Mouse (Mus musculus): ENCODE results near the gene Gm21988. TPM values are rescaled to one million over a fixed set of nuclear protein-coding genes. Genes with fewer than 3 reads are reported as not detected.
A peak's percentile ranks its signal among the peaks of the same experiment; 100 is the strongest.

Gene Gm21988
- total and polyA plus RNA-seq, 2 experiments: 0.28 to 5.8 TPM

GRCm38 (mm10) chr11:70208778-70209388 lies 30.7 kb downstream of the Gm21988 start:
- H3K27me3 ChIP-seq (ENCODE audit: control insufficient read depth, insufficient read depth, low read length): no peaks in the 10 kb centered on the region
- DNase-seq (ENCODE audit: extremely low read depth, low read depth, low spot score): no peak
- 79% methylated on average over 5 of the region's 5 CpGs for WGBS
- no peak overlapping the region for H3K27ac ChIP-seq (replicated peaks; ENCODE audit: insufficient read depth, low read depth, low read length)
- peaks cover 15% of the 10 kb centered on the region for H3K4me1 ChIP-seq (ENCODE audit: control insufficient read depth, insufficient read depth, low read length)
- TF ChIP-seq POLR2A (IDR thresholded peaks at IDR 0.05; ENCODE audit: extremely low read depth, insufficient read depth, low read length) (no peak), CTCF (IDR thresholded peaks at IDR 0.05; ENCODE audit: low read depth, low read length) (no peak)
- H3K9ac ChIP-seq (ENCODE audit: low read depth, low read length): no peak overlapping the region
- H3K36me3 ChIP-seq (ENCODE audit: control insufficient read depth, insufficient read depth, low read length): no peaks in the 10 kb centered on the region
- H3K4me3 ChIP-seq (ENCODE audit: insufficient read depth, low read depth, low read length): no peak overlapping the region
- H3K79me2 ChIP-seq (ENCODE audit: control insufficient read depth, insufficient read depth, low read length): no peaks in the 10 kb centered on the region

- Histone ChIP-seq H3K36me3 (ENCODE audit: control insufficient read depth, insufficient read depth, low read length) (no peaks in the 10 kb centered on the region), H3K27ac (replicated peaks; ENCODE audit: insufficient read depth, low read depth, low read length) (no peak overlapping the region), H3K4me1 (ENCODE audit: control insufficient read depth, insufficient read depth, low read length) (peaks cover 3% of the 10 kb centered on the region; the same call in 1 of the 2 replicates), H3K4me3 (ENCODE audit: insufficient read depth, low read depth, low read length) (no peak overlapping the region), H3K79me2 (ENCODE audit: control insufficient read depth, insufficient read depth, low read length) (no peaks in the 10 kb centered on the region), H3K9ac (ENCODE audit: low read depth, low read length) (no peak overlapping the region), H3K27me3 (ENCODE audit: control insufficient read depth, insufficient read depth, low read length) (no peaks in the 10 kb centered on the region)
- WGBS: 80% methylated on average over 7 of the region's 7 CpGs
- no peak for TF ChIP-seq CTCF (IDR thresholded peaks at IDR 0.05; ENCODE audit: low read depth, low read length)
- no peak for TF ChIP-seq POLR2A (IDR thresholded peaks at IDR 0.05; ENCODE audit: extremely low read depth, insufficient read depth, low read length)
- DNase-seq (ENCODE audit: extremely low read depth, low read depth, low spot score): no peak
These were observed 32.3 kb downstream of the Gm21988 start for GRCm38 (mm10) chr11:70207283-70207682.

GRCm38 (mm10) chr11:70206801-70207200 lies 32.8 kb downstream of the Gm21988 start:
- WGBS: 80% methylated on average over 2 of the region's 2 CpGs
- Histone ChIP-seq H3K27ac (replicated peaks; ENCODE audit: insufficient read depth, low read depth, low read length) (no peak overlapping the region), H3K4me1 (ENCODE audit: control insufficient read depth, insufficient read depth, low read length) (no peaks in the 10 kb centered on the region), H3K4me3 (ENCODE audit: insufficient read depth, low read depth, low read length) (no peak overlapping the region), H3K36me3 (ENCODE audit: control insufficient read depth, insufficient read depth, low read length) (no peaks in the 10 kb centered on the region), H3K79me2 (ENCODE audit: control insufficient read depth, insufficient read depth, low read length) (no peaks in the 10 kb centered on the region), H3K27me3 (ENCODE audit: control insufficient read depth, insufficient read depth, low read length) (no peaks in the 10 kb centered on the region), H3K9ac (ENCODE audit: low read depth, low read length) (no peak overlapping the region)
- no peak for DNase-seq (ENCODE audit: extremely low read depth, low read depth, low spot score)
- TF ChIP-seq POLR2A (IDR thresholded peaks at IDR 0.05; ENCODE audit: extremely low read depth, insufficient read depth, low read length) (no peak), CTCF (IDR thresholded peaks at IDR 0.05; ENCODE audit: low read depth, low read length) (no peak)

- Histone ChIP-seq H3K4me1 (ENCODE audit: control insufficient read depth, insufficient read depth, low read length) (no peaks in the 10 kb centered on the region), H3K9ac (ENCODE audit: low read depth, low read length) (no peak overlapping the region), H3K36me3 (ENCODE audit: control insufficient read depth, insufficient read depth, low read length) (no peaks in the 10 kb centered on the region), H3K79me2 (ENCODE audit: control insufficient read depth, insufficient read depth, low read length) (no peaks in the 10 kb centered on the region), H3K27ac (replicated peaks; ENCODE audit: insufficient read depth, low read depth, low read length) (no peak overlapping the region), H3K4me3 (ENCODE audit: insufficient read depth, low read depth, low read length) (no peak overlapping the region), H3K27me3 (ENCODE audit: control insufficient read depth, insufficient read depth, low read length) (no peaks in the 10 kb centered on the region)
- WGBS: 45% methylated on average over 5 of the region's 5 CpGs
- peak; percentile 64 for DNase-seq (ENCODE audit: extremely low read depth, low read depth, low spot score)
- TF ChIP-seq CTCF (IDR thresholded peaks at IDR 0.05; ENCODE audit: low read depth, low read length): peak; percentile 94
- no peak for TF ChIP-seq POLR2A (IDR thresholded peaks at IDR 0.05; ENCODE audit: extremely low read depth, insufficient read depth, low read length)
These were observed 37.9 kb downstream of the Gm21988 start for GRCm38 (mm10) chr11:70201691-70202090.

GRCm38 (mm10) chr11:70200036-70200608 lies 39.5 kb downstream of the Gm21988 start:
- no peaks in the 10 kb centered on the region for H3K27me3 ChIP-seq (ENCODE audit: control insufficient read depth, insufficient read depth, low read length)
- no peaks in the 10 kb centered on the region for H3K36me3 ChIP-seq (ENCODE audit: control insufficient read depth, insufficient read depth, low read length)
- no peak overlapping the region for H3K4me3 ChIP-seq (ENCODE audit: insufficient read depth, low read depth, low read length)
- DNase-seq (ENCODE audit: extremely low read depth, low read depth, low spot score): no peak
- H3K9ac ChIP-seq (ENCODE audit: low read depth, low read length): no peak overlapping the region
- 87% methylated on average over 5 of the region's 5 CpGs for WGBS
- no peak overlapping the region for H3K27ac ChIP-seq (replicated peaks; ENCODE audit: insufficient read depth, low read depth, low read length)
- no peaks in the 10 kb centered on the region for H3K4me1 ChIP-seq (ENCODE audit: control insufficient read depth, insufficient read depth, low read length)
- TF ChIP-seq CTCF (IDR thresholded peaks at IDR 0.05; ENCODE audit: low read depth, low read length) (no peak), POLR2A (IDR thresholded peaks at IDR 0.05; ENCODE audit: extremely low read depth, insufficient read depth, low read length) (no peak)
- H3K79me2 ChIP-seq (ENCODE audit: control insufficient read depth, insufficient read depth, low read length): no peaks in the 10 kb centered on the region

- H3K27ac ChIP-seq (replicated peaks; ENCODE audit: insufficient read depth, low read depth, low read length): no peak overlapping the region
- H3K79me2 ChIP-seq (ENCODE audit: control insufficient read depth, insufficient read depth, low read length): no peaks in the 10 kb centered on the region
- no peak for DNase-seq (ENCODE audit: extremely low read depth, low read depth, low spot score)
- no peak overlapping the region for H3K4me3 ChIP-seq (ENCODE audit: insufficient read depth, low read depth, low read length)
- H3K27me3 ChIP-seq (ENCODE audit: control insufficient read depth, insufficient read depth, low read length): no peaks in the 10 kb centered on the region
- no peak for TF ChIP-seq POLR2A (IDR thresholded peaks at IDR 0.05; ENCODE audit: extremely low read depth, insufficient read depth, low read length)
- TF ChIP-seq CTCF (IDR thresholded peaks at IDR 0.05; ENCODE audit: low read depth, low read length): no peak
- H3K36me3 ChIP-seq (ENCODE audit: control insufficient read depth, insufficient read depth, low read length): no peaks in the 10 kb centered on the region
- H3K9ac ChIP-seq (ENCODE audit: low read depth, low read length): no peak overlapping the region
- no peaks in the 10 kb centered on the region for H3K4me1 ChIP-seq (ENCODE audit: control insufficient read depth, insufficient read depth, low read length)
- 88% methylated on average over 8 of the region's 8 CpGs for WGBS
These were observed 40.5 kb downstream of the Gm21988 start for GRCm38 (mm10) chr11:70199107-70199506.
